Mouse (Mus musculus): ENCODE data around the gene Chd9. TPM values are rescaled to one million over a fixed set of nuclear protein-coding genes. Genes with fewer than 3 reads are reported as not detected.

The Chd9 gene
- polyA plus RNA-seq, 1 experiment = 71.6 TPM

DNA sequence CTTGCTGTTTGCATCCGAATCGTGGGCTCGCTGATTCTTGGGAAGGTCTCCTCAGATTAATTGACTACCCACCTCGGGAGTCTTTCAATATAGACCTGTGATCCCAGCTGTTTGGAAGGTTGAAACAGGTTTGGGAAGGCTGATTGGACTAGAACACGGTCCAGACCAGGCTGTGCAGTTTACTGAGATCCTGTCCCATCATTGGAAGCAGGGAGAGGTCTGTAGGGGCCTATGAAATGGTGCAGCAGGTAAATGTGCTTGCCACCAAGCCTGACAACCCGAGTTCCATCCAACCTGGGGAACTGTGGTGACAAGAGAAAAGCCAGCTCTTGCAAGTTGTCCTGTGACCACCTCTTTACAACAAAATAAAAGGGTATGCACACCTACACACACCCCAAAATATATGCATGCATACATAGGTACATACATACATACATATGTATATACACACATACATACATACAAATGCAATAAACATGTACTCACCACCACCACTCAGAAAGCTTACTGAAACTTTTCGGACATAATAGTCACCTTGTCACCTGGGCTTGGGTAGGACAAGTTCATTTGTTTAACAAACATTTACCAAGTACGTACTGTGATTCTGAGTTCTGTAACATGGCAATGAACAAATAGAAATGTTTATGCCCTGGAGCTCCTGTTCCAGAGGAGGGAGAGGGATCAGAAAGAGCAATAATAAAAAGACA is 63.9 kb downstream of the Chd9 start:
- no peaks in the 10 kb centered on the region for H3K9me3 ChIP-seq (replicated peaks; ENCODE audit: control insufficient read depth, insufficient read depth, low read length, poor library complexity, severe bottlenecking)
- no peak overlapping the region for H3K27ac ChIP-seq (ENCODE audit: insufficient read depth, low read length)

DNA sequence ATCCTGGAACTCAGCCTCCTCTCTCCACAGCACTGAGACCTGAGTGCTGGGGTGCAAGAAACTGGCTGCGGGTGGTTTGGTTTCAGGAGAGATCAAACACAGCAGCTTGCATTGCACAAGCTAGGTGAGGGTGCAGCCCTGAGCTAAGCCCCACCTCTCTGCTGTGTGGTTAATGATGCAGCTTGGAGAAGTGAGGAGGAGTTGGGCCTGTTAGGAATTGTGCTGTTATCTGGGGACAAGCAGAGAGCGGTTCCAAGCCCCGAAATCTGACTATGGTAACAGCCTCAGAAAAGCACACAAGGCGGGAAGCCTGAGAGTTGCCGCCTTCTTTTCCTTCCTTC is 64.4 kb downstream of the Chd9 start:
- no peak for TF ChIP-seq EP300 (IDR thresholded peaks at IDR 0.05; ENCODE audit: insufficient read depth, low read depth, low read length)
- TF ChIP-seq POLR2A (IDR thresholded peaks at IDR 0.05; ENCODE audit: insufficient read depth, low read length) = no peak
- TF ChIP-seq CTCF (IDR thresholded peaks at IDR 0.05; ENCODE audit: low read depth, low read length) = no peak

More for the DNA sequence above, 63.9 kb downstream of the Chd9 start:
- Histone ChIP-seq H3K27me3 (ENCODE audit: control insufficient read depth, insufficient read depth, low read length, poor library complexity, severe bottlenecking) (no peaks in the 10 kb centered on the region), H3K4me3 (ENCODE audit: low read depth, low read length) (no peak overlapping the region), H3K9ac (ENCODE audit: low read depth, poor library complexity, severe bottlenecking) (no peak overlapping the region), H3K4me1 (ENCODE audit: control insufficient read depth, insufficient read depth, low read length) (peaks cover 2% of the 10 kb centered on the region), H3K36me3 (ENCODE audit: control insufficient read depth, insufficient read depth, low read length, poor library complexity, severe bottlenecking) (no peaks in the 10 kb centered on the region)
- TF ChIP-seq CTCF (IDR thresholded peaks at IDR 0.05; ENCODE audit: low read depth, low read length) = no peak
- no peak for TF ChIP-seq EP300 (IDR thresholded peaks at IDR 0.05; ENCODE audit: insufficient read depth, low read depth, low read length)
- TF ChIP-seq POLR2A (IDR thresholded peaks at IDR 0.05; ENCODE audit: insufficient read depth, low read length) = no peak

DNA sequence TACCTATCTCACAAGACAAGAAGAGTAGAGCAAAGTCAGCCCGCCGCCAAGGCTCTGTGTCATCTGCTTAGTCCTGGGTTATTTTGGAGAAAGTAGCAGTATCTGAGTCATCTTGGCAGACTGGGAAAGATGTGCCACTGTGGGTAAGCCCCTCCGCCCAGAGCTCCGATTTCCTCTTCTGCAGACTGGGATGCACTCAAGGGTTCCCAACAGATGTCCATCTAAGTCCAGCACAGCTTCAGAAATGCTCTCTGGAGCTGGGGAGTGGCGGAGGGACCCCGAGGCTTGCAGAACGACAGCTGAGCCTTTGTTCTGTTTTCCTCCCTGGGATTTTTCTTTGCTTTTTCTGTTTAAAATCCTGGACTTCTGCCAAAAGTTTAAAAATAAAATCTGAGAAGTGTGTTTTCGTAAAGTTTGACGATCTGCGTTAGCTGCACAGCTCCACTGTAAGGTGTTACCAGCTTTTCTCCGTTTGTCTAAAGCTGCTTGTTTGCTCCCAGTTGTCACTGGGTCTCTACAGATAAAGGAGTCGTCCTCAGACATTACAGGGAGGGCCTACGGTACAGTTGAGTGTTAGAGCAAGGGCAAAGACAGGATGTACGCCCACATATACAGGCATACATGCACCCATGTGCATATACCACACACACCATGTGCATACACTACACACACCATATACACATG is 66.2 kb downstream of the Chd9 start:
- no peak overlapping the region for H3K9ac ChIP-seq (ENCODE audit: low read depth, poor library complexity, severe bottlenecking)
- H3K4me3 ChIP-seq (ENCODE audit: low read depth, low read length) = no peak overlapping the region
- peaks cover 2% of the 10 kb centered on the region for H3K4me1 ChIP-seq (ENCODE audit: control insufficient read depth, insufficient read depth, low read length)
- H3K36me3 ChIP-seq (ENCODE audit: control insufficient read depth, insufficient read depth, low read length, poor library complexity, severe bottlenecking) = no peaks in the 10 kb centered on the region
- H3K27me3 ChIP-seq (ENCODE audit: control insufficient read depth, insufficient read depth, low read length, poor library complexity, severe bottlenecking) = no peaks in the 10 kb centered on the region
- 0 out of 2 replicates have a peak overlapping the region, but pooled peaks have one; percentile 31 for H3K27ac ChIP-seq (ENCODE audit: insufficient read depth, low read length)
- TF ChIP-seq CTCF (IDR thresholded peaks at IDR 0.05; ENCODE audit: low read depth, low read length) = no peak
- no peaks in the 10 kb centered on the region for H3K9me3 ChIP-seq (replicated peaks; ENCODE audit: control insufficient read depth, insufficient read depth, low read length, poor library complexity, severe bottlenecking)

More for the DNA sequence above, 64.4 kb downstream of the Chd9 start:
- Histone ChIP-seq H3K27me3 (ENCODE audit: control insufficient read depth, insufficient read depth, low read length, poor library complexity, severe bottlenecking) (no peaks in the 10 kb centered on the region), H3K36me3 (ENCODE audit: control insufficient read depth, insufficient read depth, low read length, poor library complexity, severe bottlenecking) (no peaks in the 10 kb centered on the region), H3K27ac (ENCODE audit: insufficient read depth, low read length) (no peak overlapping the region), H3K9me3 (replicated peaks; ENCODE audit: control insufficient read depth, insufficient read depth, low read length, poor library complexity, severe bottlenecking) (no peaks in the 10 kb centered on the region), H3K4me3 (ENCODE audit: low read depth, low read length) (no peak overlapping the region), H3K9ac (ENCODE audit: low read depth, poor library complexity, severe bottlenecking) (no peak overlapping the region), H3K4me1 (ENCODE audit: control insufficient read depth, insufficient read depth, low read length) (peaks cover 2% of the 10 kb centered on the region)

DNA sequence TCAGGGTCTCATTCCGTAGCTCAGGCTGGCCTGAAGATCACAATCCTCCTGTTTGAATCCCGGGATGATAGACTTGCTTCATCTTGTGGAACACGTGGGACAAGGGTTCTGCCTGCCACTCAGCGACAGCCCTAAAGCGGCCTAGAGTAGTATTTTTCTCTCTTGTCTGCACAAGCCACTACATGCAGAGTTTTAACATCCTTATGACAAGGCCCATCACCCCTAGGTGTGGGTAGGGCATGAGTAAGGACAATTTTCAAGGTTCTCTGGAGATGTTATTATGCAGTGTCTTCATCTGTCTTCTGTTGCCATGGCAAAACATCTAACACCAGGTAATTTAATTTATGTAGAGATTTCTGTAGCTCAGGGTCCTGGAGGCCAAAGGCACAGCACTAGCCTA is 69.2 kb downstream of the Chd9 start:
- no peaks in the 10 kb centered on the region for H3K27me3 ChIP-seq (ENCODE audit: control insufficient read depth, insufficient read depth, low read length, poor library complexity, severe bottlenecking)
- no peak overlapping the region for H3K9ac ChIP-seq (ENCODE audit: low read depth, poor library complexity, severe bottlenecking)
- no peaks in the 10 kb centered on the region for H3K36me3 ChIP-seq (ENCODE audit: control insufficient read depth, insufficient read depth, low read length, poor library complexity, severe bottlenecking)
- H3K27ac ChIP-seq (ENCODE audit: insufficient read depth, low read length) = no peak overlapping the region
- TF ChIP-seq CTCF (IDR thresholded peaks at IDR 0.05; ENCODE audit: low read depth, low read length) (no peak), POLR2A (IDR thresholded peaks at IDR 0.05; ENCODE audit: insufficient read depth, low read length) (no peak), EP300 (IDR thresholded peaks at IDR 0.05; ENCODE audit: insufficient read depth, low read depth, low read length) (no peak)
- H3K4me3 ChIP-seq (ENCODE audit: low read depth, low read length) = no peak overlapping the region
- H3K4me1 ChIP-seq (ENCODE audit: control insufficient read depth, insufficient read depth, low read length) = peaks cover 2% of the 10 kb centered on the region
- no peaks in the 10 kb centered on the region for H3K9me3 ChIP-seq (replicated peaks; ENCODE audit: control insufficient read depth, insufficient read depth, low read length, poor library complexity, severe bottlenecking)

DNA sequence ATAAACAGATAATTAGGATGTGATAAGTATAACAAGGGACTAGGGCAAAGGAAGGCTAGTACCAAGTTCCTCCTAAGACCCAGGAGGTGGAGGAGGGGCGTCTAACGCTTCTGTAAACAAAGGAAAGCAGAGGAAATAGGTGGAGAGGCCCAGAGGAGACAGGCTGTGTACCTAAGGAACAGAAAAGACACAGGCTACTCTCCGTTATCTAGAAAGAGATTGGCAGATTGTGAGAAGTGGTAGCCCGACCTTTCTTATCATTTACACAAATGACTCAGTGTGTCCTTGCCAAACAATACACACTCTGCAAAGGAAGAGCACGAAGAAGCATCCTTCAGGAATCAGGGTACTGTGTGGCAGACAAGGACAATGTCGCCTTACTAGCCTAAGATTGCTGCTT is 70.4 kb downstream of the Chd9 start:
- H3K9me3 ChIP-seq (replicated peaks; ENCODE audit: control insufficient read depth, insufficient read depth, low read length, poor library complexity, severe bottlenecking) = no peaks in the 10 kb centered on the region
- TF ChIP-seq CTCF (IDR thresholded peaks at IDR 0.05; ENCODE audit: low read depth, low read length) (no peak), EP300 (IDR thresholded peaks at IDR 0.05; ENCODE audit: insufficient read depth, low read depth, low read length) (no peak), POLR2A (IDR thresholded peaks at IDR 0.05; ENCODE audit: insufficient read depth, low read length) (no peak)
- no peaks in the 10 kb centered on the region for H3K27me3 ChIP-seq (ENCODE audit: control insufficient read depth, insufficient read depth, low read length, poor library complexity, severe bottlenecking)
- H3K36me3 ChIP-seq (ENCODE audit: control insufficient read depth, insufficient read depth, low read length, poor library complexity, severe bottlenecking) = no peaks in the 10 kb centered on the region
- H3K4me1 ChIP-seq (ENCODE audit: control insufficient read depth, insufficient read depth, low read length) = peaks cover 2% of the 10 kb centered on the region
- peak overlapping the region; percentile 67 for H3K27ac ChIP-seq (ENCODE audit: insufficient read depth, low read length)
- H3K4me3 ChIP-seq (ENCODE audit: low read depth, low read length) = no peak overlapping the region
- 0 out of 2 replicates have a peak overlapping the region, but pooled peaks have one; percentile 39 for H3K9ac ChIP-seq (ENCODE audit: low read depth, poor library complexity, severe bottlenecking)

DNA sequence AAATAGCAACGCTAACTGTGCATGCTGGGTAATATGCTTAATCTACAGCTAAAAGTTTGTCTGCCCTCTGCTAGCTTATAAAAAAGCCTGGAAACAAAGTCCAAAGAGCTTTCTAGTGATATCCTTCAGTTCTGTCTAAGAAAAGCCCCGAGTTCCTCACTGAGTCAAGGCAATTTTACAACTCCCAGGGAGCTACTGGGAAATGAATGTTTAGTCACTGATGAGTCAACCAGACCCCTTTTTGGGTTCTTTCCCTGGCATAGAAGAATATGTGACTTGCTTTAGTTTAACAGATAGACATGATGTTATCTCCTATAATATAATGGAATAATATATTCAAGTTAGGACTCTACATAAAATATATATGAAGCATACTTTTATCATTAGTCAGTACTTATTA is 73.8 kb downstream of the Chd9 start:
- Histone ChIP-seq H3K36me3 (ENCODE audit: control insufficient read depth, insufficient read depth, low read length, poor library complexity, severe bottlenecking) (no peaks in the 10 kb centered on the region), H3K27ac (ENCODE audit: insufficient read depth, low read length) (no peak overlapping the region), H3K9ac (ENCODE audit: low read depth, poor library complexity, severe bottlenecking) (no peak overlapping the region), H3K4me3 (ENCODE audit: low read depth, low read length) (no peak overlapping the region), H3K27me3 (ENCODE audit: control insufficient read depth, insufficient read depth, low read length, poor library complexity, severe bottlenecking) (no peaks in the 10 kb centered on the region), H3K4me1 (ENCODE audit: control insufficient read depth, insufficient read depth, low read length) (no peaks in the 10 kb centered on the region), H3K9me3 (replicated peaks; ENCODE audit: control insufficient read depth, insufficient read depth, low read length, poor library complexity, severe bottlenecking) (no peaks in the 10 kb centered on the region)
- TF ChIP-seq EP300 (IDR thresholded peaks at IDR 0.05; ENCODE audit: insufficient read depth, low read depth, low read length) (no peak), CTCF (IDR thresholded peaks at IDR 0.05; ENCODE audit: low read depth, low read length) (no peak), POLR2A (IDR thresholded peaks at IDR 0.05; ENCODE audit: insufficient read depth, low read length) (no peak)

Measured in ES-Bruce4 (cell line).